Mouse (Mus musculus) lung, postnatal 0 days (tissue): Measurements from ENCODE around the gene Hykk. TPM values are rescaled to one million over a fixed set of nuclear protein-coding genes. Genes with fewer than 3 reads are reported as not detected.

Experiments used
- ATAC-seq: fragments of 200-750 bp; cut with Nextera tagmentation; 2 replicates; pipeline ENCODE4 v1.8.0; 2017; ENCODE audit warnings: moderate library complexity
- DNase-seq: peaks from one replicate; pipeline ENCODE4 v3.0.0-alpha.2; 2016; ENCODE audit warnings: low spot score
- H3K27ac ChIP-seq: fragments of 300-500 bp; sonication (generic); 2 replicates; pipeline ENCODE4 v1.5.1; 2014; ENCODE audit warnings: antibody characterized with exemption, mild to moderate bottlenecking, low read length, mixed read lengths
- H3K27me3 ChIP-seq: fragments of 300-500 bp; sonication (generic); replicated peaks from 2 replicates; pipeline ENCODE4 v1.6.1; 2014; ENCODE audit warnings: low read length, mixed read lengths; ENCODE audit not compliant: insufficient read depth
- H3K36me3 ChIP-seq: fragments of 300-500 bp; sonication (generic); 2 replicates; pipeline ENCODE4 v1.6.1; 2014; ENCODE audit warnings: low read length, mixed read lengths; ENCODE audit not compliant: insufficient read depth
- H3K4me1 ChIP-seq: fragments of 300-500 bp; sonication (generic); 2 replicates; pipeline ENCODE4 v1.6.1; 2014; ENCODE audit warnings: antibody characterized with exemption, low read depth, low read length, mixed read lengths; ENCODE audit not compliant: insufficient read depth
- H3K4me2 ChIP-seq: fragments of 300-500 bp; sonication (generic); replicated peaks from 2 replicates; pipeline ENCODE4 v1.6.1; 2014; ENCODE audit warnings: low read depth, mild to moderate bottlenecking, low read length, moderate library complexity, mixed read lengths
- H3K4me3 ChIP-seq: fragments of 300-500 bp; sonication (generic); 2 replicates; pipeline ENCODE4 v1.5.1; 2014; ENCODE audit warnings: low read depth, low read length
- H3K9ac ChIP-seq: fragments of 300-500 bp; sonication (generic); replicated peaks from 2 replicates; pipeline ENCODE4 v1.6.1; 2014; ENCODE audit warnings: low read depth, mild to moderate bottlenecking
- H3K9me3 ChIP-seq: fragments of 300-500 bp; sonication (generic); 2 replicates; pipeline ENCODE4 v1.6.1; 2016; ENCODE audit warnings: low read length, mixed read lengths
- CTCF ChIP-seq: IDR thresholded peaks from 2 replicates; pipeline ENCODE4 v1.5.1; 2016; ENCODE audit warnings: antibody characterized with exemption, mild to moderate bottlenecking
- EP300 ChIP-seq: IDR thresholded peaks from 2 replicates; pipeline ENCODE4 v1.6.1; 2016; ENCODE audit warnings: antibody characterized with exemption, mild to moderate bottlenecking, control low read depth
- WGBS: fragments of 180-500 bp; shearing (Covaris S2); extraction: QIAGEN DNeasy Blood & Tissue Kit; methylation state at CpG from one replicate; pipeline ENCODE4 v1.1.7; 2014; 5-methylcytosine and 5-hydroxymethylcytosine counted together
- polyA plus RNA-seq: library from polyadenylated mRNA; unstranded; fragments of >200 nt; fragmentation: Nextera tagmentation; extraction: Ambion mirVana; gene quantifications from 2 replicates; pipeline ENCODE4 v1.2.1, GENCODE M21; 2015

Gene Hykk
- polyA plus RNA-seq, 1 experiment from 2014 or later, result 3.1 TPM

DNA sequence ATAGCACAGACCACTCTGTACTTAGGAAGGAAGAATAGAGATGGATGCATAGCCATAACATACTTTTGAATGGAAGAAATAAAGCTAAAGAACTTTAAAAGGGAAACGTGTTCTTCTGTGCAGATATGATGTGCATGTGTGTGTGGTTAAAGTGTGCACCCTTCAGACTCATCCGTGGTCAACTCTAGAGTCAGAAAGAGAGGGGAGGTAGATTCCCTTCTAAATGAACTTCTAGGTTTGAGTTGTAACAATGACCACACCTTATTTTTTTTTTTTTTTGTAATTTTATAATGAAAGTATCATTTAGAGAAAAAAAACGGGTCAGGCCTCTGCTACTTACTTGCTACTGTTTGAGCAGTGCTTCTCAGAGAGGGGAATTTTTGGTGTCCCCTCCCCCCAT lies 73.3 kb downstream of the Hykk start:
- no peak for TF ChIP-seq EP300
- no peak for TF ChIP-seq CTCF
- ATAC-seq, result no peak
- H3K4me2 ChIP-seq, result no peak overlapping the region
- H3K9ac ChIP-seq, result no peak overlapping the region
- H3K4me1 ChIP-seq, result no peaks in the 10 kb centered on the region
- no peak overlapping the region for H3K27ac ChIP-seq
- no peaks in the 10 kb centered on the region for H3K9me3 ChIP-seq
- no peaks in the 10 kb centered on the region; the same call in 1 of the 2 replicates for H3K27me3 ChIP-seq
- no peak for DNase-seq
- no peak overlapping the region for H3K4me3 ChIP-seq
- H3K36me3 ChIP-seq, result no peaks in the 10 kb centered on the region
- WGBS, result 63% methylated on average over 3 of the region's 3 CpGs

DNA sequence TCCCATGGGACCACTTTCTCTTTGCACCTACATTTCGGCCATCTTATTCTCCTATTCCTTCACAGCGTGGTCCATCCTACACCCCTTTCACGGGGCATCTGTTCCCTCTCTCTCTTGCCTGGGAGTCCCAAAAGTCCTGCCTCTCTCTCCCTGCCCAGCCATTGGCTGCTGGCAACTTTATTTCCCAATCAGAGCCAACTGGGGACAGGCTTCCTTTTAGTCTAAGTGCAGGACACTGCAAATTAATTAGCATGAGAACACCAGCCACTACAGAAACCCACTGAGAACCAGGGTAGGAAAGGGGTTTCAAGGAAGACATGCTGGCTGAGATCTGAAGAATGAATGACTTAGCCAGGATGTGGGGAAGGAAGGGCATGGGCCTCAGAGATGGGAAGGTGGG lies 77.3 kb downstream of the Hykk start:
- H3K27ac ChIP-seq, result no peak overlapping the region
- no peak for DNase-seq
- no peak overlapping the region for H3K4me3 ChIP-seq
- no peaks in the 10 kb centered on the region for H3K4me1 ChIP-seq
- no peaks in the 10 kb centered on the region for H3K9me3 ChIP-seq
- ATAC-seq, result no peak
- no peaks in the 10 kb centered on the region; the same call in 1 of the 2 replicates for H3K27me3 ChIP-seq
- no peaks in the 10 kb centered on the region for H3K36me3 ChIP-seq
- 57% methylated on average over 3 of the region's 3 CpGs for WGBS
- no peak overlapping the region for H3K4me2 ChIP-seq
- TF ChIP-seq CTCF (no peak), EP300 (no peak)
- H3K9ac ChIP-seq, result no peak overlapping the region

DNA sequence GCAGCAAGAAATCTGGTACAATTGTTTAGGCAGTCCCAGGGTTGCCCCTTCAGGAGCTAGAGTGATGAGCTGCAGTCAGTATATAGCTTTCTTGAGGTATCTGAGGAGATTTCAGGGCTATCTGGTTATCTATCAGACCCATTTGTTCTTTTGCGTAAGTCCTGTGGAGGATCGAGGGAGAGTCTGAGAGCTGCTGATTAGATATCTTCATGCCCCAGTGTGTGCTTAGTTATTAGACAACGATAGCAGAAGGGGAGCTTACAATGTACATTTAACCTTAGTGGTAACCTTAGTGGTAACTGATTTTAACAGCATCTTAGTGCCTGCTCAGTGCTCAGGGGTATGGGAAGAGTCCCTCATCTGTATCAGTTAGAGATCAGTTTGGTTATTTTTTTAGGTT lies 78.6 kb downstream of the Hykk start:
- TF ChIP-seq EP300, result no peak
- TF ChIP-seq CTCF, result no peak
- Histone ChIP-seq H3K36me3 (no peaks in the 10 kb centered on the region), H3K9me3 (no peaks in the 10 kb centered on the region), H3K4me3 (no peak overlapping the region), H3K9ac (no peak overlapping the region), H3K4me2 (no peak overlapping the region), H3K4me1 (no peaks in the 10 kb centered on the region), H3K27ac (no peak overlapping the region), H3K27me3 (no peaks in the 10 kb centered on the region; the same call in 1 of the 2 replicates)
- DNase-seq (no peak), ATAC-seq (no peak)
- whole genome bisulfite sequencing, result 62% methylated on average over 3 of the region's 3 CpGs

Other genes with a start within 250 kb of the Hykk start
- 15.2 and 17.7 TPM in 2 replicates for gene Dnaja4, start 218.4 kb upstream of the Hykk start, polyA plus RNA-seq
- gene Wdr61, start 182.8 kb upstream of the Hykk start, polyA plus RNA-seq, result 116 and 126 TPM in 2 replicates
- gene Crabp1, start 152.5 kb upstream of the Hykk start, polyA plus RNA-seq, result 2.0 and 2.6 TPM in 2 replicates
- gene Ireb2, start 53.5 kb upstream of the Hykk start, polyA plus RNA-seq, result 13.6 and 16.6 TPM in 2 replicates
- gene Psma4, start 33.5 kb downstream of the Hykk start, polyA plus RNA-seq, result 176 and 181 TPM in 2 replicates
- gene AY074887, start 33.7 kb downstream of the Hykk start, polyA plus RNA-seq, result 0.74 and 0.75 TPM in 2 replicates
- gene Chrna5, start 63.6 kb downstream of the Hykk start, polyA plus RNA-seq, result 0.05 TPM in 1 of 2 replicates, not detected in the other
- 0.05 and 0.06 TPM in 2 replicates for gene Chrna3, start 109.3 kb downstream of the Hykk start, polyA plus RNA-seq
- 0.08 and 0.10 TPM in 2 replicates for gene Chrnb4, start 131.5 kb downstream of the Hykk start, polyA plus RNA-seq
- gene Ube2q2, start 231.6 kb downstream of the Hykk start, polyA plus RNA-seq, result 24.5 and 26.1 TPM in 2 replicates